Mouse (Mus musculus) frontal cortex, postnatal 25 days (tissue): ENCODE measurements at regions not wholly inside any gene's neighbourhood (a gene's known extent, or its start where the extent isn't known, plus 50 kb on each side); places are given as distances from the start of the nearest gene placed in this dataset.

Source experiments
- DNase-seq, 2 experiments: peaks; one replicate each; pipeline ENCODE4 v3.0.0; 2022; ENCODE audit warnings: low spot score in 2 of 2

DNA sequence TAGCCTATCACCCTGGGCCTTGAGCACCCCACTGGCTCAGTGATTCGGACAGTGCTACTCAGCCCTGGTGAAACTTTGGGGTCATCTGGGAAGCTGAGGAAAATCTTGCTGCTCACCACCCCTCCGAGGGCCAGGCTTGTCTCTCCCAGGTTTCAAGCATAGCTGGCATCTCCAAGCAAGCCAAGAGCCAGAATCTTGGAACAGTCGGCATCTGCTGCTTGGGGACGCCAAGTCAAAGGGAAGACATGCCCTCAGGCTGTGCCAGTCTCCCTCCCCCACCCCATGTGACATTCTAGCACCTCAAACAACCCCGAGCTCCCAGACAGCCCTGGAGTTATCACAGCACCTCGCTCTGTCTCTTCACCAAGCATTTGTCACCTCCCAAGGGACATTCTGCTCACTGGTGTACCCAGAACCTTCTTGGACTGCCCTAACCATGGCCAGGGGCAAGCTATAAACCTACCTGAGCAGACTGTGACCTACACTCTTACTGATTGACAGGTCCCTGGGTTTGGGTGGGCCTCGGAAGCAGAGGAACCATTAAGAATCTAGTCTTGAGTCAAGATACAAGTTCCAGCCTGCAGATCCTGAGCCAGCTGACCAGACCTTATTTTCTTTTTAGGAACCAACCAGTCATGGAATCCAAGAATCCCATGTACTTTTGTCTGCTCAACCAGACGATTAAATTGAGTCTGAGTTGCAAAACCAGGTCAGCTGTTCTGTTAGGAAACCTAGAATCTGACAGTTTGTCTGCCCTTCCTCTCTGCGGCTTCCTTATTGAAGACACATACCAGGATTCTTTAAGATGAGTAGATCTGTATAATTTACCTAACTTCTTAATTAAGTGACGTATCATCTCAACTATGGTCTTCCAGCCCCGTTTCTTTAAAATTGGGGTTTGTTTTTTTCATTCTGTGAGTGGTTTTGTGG, 83.0 kb upstream of the Otos start:
- no peak for DNase-seq

DNA sequence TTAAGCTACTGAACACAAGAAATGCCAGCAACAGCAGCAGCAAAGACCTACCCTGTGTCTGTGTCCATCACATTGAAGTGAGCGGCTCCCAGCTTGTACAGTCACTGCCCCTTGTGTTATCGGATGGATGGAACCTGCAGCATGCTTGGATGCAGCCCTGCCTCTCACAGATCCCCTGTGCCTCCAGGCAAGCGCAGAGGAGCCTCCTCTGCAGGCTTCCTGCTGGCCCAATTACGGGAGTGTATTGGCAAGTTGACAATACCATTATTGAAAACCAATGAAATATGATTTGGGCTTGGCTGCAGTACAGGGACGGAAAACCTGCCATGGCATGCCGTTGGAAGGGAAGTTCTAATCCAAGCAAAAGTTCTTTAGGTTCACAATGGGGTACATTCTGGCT, 81.9 kb upstream of the Otos start:
- DNase-seq: no peak

DNA sequence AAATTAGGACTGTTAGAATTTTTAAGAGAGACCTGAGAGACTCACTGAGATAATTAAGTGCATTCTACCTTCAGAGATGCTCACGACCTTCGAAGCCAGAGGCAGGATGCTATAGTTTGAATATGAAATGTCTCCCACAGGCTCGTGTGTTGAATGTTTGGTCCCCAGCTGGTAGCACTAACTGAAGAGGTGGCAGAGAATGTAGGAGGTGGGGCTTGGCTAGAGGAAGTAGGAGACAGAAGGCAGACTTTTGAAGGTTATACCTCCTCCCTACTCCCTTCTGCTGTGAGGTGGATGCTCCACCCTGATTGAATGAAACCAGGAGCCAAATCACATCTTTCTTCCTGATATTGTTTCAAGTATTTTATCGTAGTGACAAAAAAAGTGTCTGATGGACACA, 79.3 kb upstream of the Otos start:
- DNase-seq: no peak

DNA sequence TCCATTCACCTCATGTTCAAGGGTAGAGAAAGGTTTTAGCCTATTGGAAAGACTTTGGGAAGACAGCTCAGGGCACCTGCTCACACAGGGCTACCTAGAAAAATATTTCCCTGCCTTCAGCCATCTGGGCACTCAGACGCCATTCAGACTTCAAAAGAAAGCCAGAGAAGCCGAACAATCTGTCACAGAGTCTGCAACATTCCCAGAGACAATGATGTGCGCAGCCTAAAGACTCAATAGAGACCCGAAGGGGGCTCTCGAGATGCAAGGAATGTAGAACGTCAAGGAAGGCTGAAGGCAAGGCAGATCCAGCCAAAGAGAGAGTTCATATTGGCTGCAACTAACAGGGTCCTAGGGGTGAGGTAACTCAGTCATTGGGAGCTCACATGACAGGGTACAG, 78.7 kb upstream of the Otos start:
- DNase-seq: no peak

DNA sequence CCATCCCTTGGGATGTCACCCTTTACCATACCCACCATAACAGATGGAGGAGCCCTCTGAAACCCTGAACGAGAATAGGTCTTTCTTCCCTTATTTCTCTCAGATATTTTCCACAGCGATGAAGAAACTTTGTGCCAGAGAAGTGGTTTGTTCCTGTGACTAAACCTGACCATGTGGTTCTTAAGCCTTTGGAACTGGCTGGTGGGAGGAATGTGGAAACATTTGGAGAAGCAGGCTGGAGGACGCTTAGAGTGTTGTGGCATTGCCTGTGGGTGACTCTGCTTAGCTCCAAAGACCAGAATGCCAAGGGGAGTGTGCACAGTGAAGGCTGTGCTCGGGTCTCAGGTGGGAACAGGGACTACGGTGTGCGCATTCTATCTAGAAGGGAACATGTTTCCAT, 77.7 kb upstream of the Otos start:
- no peak for DNase-seq

DNA sequence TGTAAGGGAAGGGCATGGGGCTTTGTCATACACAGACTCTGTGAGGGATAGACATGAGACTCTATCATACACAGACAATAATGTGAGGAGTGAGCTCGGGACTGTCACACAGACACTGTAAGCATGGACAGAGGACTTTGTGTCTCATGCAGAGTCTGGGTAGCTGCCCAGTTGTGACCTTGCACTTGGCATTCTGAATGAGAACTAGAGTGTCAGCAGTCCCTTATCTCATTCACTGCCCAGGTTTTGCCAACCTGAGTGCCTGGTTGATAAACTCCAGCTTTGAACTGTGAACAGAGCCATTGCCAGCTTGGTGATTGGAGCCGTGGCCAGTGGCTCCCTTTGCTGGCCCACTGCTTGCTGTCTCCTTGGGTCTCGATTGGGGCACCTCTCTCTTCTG, 75.5 kb upstream of the Otos start:
- no peak for DNase-seq

DNA sequence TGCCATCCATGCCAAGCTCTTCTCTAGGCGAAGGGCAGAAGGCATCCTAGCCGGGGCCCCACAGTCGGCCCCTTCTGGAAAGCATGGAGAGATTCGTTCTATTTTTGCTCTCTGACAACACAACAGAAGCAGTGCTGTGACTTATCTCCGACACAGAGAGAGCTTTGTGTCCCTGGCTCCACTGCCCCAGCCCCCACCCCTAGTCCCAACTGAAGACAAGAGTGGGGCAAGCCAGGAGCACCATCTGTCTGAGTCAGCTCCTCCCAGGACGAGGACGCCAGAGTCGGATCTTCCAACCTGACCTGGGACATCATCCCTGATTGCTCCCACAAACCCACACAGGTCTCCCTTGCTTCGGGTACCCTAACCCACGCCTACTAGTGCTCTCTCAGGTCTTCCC, 71.9 kb upstream of the Otos start:
- no peak for DNase-seq

DNA sequence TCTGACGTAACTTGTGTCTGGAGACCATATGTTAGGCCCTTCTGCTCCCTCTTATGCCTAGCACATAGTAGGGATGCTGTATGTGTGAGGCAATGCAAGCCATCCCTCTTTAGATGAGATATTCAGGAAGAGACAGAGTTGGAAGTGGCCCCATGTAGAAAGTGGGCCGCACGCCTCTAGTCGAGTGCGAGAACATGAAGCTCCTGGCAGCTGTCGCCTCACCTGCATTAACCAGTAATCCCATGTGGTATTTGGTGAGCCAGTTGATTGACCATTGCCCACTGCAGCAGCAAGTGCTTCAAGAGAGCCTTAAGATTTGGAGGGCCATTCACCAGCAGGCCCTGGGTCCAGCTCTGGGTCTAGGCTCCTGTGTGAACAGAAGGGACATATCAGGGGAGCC, 71.2 kb upstream of the Otos start:
- no peak for DNase-seq

DNA sequence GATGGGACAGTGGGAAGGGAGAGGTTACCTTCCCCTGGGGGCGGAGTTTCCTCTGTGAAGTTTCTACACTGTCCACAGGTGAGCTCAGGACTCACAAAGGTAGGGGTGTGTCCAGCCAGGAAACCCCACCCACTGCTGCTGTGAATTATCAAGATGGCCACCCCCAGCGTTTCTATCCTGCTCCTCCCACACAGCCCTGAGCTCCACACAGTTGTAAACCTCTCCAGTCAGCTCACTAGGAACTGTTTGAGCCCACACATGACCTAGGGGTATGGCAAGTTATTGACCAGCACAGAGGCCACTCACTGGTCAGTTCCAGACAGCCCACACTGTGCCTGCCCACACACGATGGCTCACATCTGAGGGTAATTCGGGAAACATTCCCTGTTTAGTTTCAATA, 69.5 kb upstream of the Otos start:
- DNase-seq: no peak

DNA sequence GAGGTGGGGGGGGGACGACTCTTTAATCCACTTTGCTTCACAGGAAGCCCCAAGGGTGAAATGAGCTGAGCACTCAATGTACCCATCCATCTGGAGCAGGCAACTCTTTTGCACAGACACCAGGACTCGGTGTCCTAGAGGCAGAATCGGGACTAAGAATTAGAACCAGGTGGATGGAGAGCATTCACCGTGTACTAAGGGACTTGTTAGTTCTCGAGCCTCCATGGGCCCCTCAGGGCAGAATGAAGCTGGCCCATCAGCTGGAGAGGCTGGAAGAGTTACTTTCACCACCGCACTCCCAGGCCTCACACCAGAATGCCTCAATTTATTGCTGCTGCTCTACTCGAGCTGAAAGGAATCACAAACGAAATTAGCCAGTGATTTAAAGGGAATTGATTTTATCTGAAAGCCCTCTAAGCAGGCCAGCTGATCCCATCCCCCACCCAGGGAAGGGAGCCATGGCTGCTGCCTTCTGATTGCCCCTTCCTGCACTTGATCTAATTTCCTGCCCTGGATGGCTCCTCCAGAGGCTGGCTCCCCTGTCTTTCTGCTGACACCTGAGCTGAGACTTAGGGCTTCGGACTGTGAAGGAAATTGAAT, 66.2 kb upstream of the Otos start:
- DNase-seq: no peak

DNA sequence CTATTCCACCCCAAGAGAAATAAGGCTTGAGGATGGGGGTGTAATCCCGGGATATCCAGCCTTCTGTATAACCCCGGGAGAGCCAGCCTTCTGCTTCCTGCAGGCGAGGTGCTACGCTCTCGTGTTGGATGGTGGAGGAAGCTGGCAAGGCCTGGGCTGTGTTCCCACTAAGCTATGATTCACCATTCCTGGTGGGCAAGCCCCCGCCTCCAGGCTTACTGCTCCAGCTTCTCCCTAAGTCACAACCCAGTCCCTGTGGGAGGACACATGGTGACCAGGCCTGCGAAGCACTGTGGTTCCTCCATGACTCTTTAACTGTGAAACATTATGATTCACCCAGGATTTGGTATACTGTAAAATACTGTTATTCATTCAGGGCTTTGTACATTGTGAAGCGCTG, 63.7 kb upstream of the Otos start:
- no peak for DNase-seq

DNA sequence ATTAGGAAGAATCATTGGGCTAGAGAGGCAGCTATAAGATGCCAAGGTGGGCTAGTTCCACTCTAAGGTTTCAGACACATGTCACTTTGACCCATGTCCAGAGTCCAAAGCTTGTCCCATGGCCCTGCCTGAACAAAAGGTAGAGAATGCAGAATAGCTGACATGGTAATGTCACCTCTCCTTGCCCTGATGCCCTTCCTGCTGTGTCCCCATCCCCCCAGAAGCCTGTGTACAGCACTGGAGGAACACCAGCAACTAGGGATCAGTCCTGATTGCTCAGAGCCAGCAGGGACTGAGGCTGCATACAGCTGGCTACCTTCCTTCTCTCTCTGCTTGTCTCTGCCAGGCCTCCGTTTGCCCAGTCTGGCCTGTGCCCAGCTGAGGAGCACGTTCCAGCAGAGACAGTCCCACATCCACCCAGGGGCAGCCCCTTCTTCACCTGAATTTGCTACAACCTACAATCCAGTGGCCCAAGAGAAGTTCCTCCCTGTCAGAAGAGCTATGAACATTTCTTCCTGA, 61.7 kb upstream of the Otos start:
- no peak for DNase-seq

DNA sequence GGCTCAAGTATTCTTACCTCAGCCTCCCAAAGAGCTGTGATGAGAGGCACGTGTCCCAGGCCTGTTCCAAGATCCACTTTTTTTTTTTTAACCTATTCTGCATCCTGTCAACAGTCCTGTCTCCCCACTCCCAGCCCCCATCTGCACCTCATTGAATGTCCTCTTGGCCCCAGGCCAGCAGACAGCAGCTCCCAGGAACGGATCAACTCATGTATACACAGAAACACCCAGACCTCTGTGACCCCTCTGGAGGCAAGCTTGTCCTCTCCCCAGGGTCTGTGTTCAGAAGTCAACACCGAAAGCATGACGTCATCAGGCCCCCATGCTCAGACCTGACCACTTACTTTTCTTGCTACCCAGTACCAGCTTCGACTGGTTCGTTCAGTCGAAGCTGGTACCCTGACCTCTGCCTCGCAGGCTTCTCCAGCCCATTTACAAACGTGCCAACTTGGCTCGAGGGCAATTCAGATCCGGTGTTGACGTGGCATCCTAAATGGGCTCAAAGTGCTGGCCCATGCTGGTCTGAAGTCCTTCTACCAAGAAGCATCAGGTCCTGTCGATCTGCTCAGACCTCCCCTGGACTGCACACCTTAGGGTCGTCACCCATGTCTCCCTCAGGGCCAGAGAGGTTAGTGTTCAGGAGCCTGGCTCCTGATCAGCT, 60.7 kb upstream of the Otos start:
- no peak for DNase-seq

DNA sequence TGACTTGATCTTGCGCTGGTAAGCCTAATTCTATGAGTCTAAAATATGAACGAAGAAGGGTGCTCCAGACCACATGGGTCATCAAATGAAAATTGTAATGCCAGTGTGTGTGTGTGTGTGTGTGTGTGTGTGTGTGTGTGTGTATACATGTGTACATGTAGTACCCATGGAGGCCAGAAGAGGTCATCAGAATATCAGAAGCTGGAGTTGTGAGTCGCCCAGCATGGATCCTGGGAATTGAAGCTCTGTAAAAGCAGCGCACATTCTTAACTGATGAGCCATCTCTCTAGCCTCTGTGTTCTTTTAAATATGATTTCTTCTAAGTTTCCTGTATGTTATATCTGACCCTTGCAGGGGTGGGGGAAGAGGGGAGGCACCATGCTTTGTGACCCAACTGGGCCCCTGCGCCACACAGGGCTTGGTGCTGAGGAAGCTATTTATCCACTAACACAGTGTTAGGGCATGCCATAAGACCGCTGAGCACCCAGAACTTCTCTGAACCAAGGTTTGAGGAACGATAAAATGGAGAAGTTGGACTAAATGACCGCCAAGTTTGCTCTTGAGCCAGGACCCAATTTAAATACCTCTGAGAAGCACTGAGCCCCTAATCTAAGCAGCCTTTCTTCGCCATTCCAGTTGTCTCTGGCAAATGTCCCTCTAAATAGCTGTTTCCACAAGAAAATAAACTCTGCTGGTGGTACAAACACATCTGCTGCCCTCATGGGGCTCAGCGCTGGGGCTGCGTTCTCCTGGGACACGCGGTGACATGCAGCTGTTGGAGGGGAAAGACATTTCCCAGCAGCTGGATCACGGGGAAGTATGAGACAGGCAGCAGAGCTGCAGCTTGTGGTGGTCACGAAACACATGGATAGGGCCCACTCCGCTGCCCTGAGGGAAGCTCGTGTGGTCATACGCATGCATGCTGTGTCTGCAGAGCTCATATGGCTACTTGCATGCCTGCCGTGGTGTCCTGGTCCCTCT, 59.6 kb upstream of the Otos start:
- DNase-seq: no peak

DNA sequence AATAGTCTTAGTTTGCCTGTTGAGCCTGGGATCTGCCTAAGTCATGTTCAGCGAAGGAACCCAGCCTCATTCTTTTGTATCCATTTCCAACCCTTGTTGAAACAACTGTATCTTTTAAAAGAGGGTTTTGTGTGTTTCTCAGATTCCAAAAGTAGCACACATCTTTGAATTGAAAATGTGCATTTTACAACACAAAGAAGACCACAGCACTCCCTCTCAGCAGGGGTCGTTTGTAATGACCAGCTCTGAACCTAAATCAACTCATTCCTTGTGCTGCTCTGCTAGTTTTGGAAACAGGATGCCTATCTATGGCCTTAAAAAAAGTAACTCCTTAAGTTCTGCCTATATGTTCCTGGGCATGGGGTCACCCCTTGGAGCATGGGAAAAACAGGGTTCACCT, 58.8 kb upstream of the Otos start:
- no peak for DNase-seq

DNA sequence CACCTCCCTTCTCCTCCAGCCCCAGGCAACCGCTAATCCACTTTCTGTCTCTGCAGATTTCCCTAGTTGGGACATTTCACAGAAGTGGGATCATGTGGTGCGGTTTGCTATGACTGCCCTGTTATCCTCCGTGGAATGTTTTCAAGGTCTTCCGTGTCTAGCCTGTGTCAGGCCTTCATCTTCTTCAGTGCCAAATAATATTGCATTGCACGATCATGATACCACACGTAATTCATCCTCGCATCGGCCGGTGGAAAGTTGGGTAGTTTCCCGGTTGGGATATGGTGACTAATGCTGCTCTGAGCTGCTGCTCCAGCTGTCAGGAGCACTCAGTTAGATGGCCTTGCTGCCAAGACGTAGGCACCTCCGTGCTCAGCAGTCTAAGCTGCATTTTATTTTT, 55.3 kb upstream of the Otos start:
- DNase-seq: no peak

DNA sequence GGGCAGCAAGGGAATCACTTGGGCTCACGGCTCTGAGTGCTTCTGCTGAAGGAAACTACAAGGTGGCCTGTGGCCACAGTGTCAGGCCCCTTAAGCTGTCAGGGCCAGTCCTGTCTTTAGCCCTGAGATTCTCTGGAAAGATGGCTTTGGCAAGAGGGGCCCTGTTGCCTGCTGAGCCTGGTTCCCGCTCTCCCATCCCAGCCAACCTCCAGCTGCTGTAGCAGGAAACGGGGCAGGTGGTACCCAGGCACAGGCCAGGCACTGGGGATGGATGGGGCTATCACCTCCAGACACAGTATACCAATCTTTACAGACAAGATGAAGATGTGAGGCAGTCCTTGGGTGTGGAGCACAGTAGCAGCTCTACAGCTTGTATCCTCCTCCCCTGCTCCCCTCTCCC, 54.6 kb upstream of the Otos start:
- DNase-seq: no peak

DNA sequence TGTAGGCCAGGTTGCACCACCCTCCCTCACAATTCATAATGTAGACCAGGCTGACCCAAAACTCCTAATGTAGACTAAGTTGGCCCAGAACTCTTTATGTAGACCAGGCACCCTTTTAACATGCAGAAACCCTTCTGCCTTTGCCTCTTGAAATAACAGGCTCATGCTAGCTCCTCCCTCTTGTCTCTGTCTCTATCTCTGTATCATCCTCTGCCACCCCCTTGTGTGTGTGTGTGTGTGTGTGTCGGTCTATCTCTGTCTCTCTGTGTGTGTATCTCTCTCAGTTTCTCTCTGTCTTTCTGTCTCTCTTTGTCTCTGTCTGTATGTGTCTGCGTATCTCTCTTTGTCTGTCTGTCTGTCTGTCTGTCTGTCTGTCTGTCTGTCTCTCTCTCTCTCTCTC, 51.5 kb upstream of the Otos start:
- no peak for DNase-seq

DNA sequence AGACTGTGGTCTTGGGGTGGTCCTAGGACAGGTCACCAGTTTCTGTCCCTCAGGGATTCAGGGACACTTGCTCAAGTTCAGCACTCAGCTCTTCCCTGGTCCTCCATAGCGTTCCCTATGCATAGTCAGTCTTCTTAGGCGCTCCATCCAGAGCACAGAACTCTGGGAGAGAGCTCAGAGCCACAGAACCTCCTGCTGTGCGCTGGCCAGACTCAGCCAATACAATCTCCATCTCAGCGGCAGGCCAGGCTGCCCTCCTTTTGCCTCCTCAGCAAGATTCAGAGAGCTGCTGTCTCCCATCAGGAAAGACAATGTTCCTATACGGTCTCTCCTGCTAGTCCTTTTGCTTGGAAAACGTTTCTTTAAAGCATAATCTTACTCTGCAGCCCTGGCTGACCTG, 51.1 kb upstream of the Otos start:
- DNase-seq: no peak

DNA sequence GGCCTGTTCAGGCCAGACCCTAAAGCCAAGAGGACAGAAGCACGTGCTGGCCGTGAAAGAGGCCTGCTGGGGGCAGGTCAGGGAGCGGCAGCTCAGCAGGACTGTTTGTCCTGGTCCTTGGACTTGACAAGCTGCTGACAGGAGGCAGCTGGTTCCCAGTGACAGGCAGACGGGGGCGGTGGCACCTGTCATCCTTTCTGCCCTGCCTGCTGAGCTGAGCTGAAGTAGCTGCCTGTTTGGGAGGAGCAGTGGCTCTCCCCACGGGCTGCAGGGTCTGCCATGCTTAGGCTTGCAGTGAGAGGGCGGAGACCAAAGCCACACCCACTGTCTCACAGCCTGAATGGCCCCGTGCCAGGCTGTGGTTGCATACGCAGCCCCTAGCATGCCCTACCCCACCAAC, 50.4 kb upstream of the Otos start:
- peak in 1 of 2 experiments; percentile 25 for DNase-seq

DNA sequence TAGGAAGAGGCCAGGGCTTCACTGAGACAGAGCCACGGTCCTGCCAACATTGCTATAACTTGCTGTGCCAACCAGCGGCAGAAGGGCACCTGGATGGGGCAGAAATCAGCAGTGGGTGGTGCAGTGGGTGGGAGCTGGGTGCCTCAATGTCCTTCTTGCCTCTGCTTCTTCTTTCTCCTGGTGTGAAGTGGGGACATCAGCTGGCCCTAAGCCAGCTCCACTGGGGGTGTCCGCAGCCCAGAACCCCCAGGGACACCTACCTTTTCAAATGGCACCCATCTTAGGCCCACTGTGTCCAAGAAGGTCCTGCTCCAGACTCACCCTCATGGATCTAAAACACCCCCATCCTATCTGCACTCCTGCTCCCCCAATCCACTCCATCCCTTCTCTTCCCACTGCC, 49.9 kb upstream of the Otos start:
- no peak for DNase-seq
